Mouse (Mus musculus) lung, adult 18-20 months (tissue): ENCODE measurements around the gene Crygb.
A peak's percentile ranks its signal among the peaks of the same experiment; 100 is the strongest.
"Not testable (repeated sequence)": the region's sequence is repeated elsewhere in the genome, so short reads cannot be mapped to it uniquely, and the experiment has no call there.

Source experiments
- DNase-seq, 2 experiments: peaks; one replicate each; pipeline ENCODE4 v3.0.0; 2022; ENCODE audit warnings: mixed read lengths in 2 of 2

Crygb gene

DNA sequence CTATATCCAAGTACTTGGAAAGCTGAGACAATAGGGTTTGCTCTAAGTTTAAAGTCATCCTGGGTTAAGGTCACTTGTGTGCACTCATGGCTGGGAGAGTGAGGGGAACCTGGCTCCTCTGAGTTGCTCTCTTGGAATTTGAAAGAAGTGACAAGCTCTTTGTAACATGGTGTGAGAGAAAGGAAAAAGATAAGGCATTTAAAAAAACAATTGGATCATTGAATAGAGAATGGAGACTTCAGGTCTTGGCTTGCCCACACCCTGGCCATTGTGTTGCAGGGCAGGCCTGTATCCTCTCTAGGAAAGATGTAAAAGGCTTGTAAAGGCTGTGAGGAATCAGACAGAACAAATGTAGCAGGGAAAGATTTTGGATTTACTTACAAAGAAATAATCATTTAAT is 14.2 kb downstream of the Crygb start:
- no peak for DNase-seq

DNA sequence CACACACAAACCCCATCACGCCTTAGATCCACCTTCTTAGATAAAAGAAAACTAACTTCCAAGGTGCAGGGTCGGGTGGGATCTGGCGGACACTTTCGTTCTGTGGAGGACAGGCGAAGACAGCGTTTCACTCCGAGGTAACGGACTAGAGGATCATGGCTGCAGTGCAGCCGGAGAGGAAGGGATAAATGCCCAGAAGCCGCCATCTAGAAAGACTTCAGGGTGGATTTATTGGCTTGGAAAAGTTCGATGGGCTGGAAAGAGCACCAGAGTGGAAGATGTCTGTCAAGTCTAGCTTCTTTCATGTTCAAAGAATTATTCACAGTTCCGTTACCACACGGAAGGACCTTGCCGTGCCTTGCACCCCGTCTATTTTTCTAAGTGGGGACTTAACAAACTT is 17.9 kb downstream of the Crygb start:
- no peak for DNase-seq

DNA sequence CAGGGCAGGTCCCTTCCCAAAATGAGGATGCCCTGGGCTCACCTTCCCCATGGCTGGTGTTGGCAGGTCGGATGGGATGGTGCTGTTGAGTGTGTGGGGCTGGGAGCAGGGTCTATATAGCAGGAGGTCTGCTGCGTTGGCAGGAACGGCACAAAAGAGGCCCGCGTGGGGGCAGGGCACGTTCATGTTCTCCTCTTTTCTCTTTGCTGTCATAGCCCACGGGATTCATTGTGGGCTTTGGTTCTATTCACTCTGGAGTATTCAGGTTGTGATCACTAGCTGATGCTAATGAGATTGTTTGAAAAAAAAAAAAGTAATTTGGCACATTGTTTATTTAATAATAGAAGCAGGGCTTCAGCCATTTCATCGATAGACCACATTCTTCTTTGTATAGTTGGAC is 18.7 kb downstream of the Crygb start, which contains the start of gene Crygd:
TSS of gene Crygd (minus strand) at position 101 of the 400 bp plus-strand sequence.
- DNase-seq: no peak

DNA sequence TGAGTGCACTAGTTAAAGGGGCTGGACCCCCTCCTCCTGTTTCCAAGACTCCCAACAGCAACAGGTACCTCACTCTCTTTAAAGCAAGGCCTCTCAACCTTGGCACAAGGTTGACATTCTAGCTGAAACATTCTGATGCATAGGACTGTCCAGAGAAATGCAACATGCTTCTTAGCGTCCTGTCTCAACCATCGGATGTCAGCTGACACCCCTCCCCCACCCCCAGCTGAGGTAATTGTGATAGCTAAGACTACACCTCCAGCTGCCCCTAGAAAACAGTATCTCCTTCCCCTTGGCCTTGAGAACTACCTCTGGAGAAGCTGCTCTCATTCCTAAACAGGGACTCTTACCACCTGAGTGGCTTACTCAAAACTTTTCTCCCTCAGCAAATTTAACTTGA is 29.9 kb downstream of the Crygb start:
- DNase-seq: no peak

DNA sequence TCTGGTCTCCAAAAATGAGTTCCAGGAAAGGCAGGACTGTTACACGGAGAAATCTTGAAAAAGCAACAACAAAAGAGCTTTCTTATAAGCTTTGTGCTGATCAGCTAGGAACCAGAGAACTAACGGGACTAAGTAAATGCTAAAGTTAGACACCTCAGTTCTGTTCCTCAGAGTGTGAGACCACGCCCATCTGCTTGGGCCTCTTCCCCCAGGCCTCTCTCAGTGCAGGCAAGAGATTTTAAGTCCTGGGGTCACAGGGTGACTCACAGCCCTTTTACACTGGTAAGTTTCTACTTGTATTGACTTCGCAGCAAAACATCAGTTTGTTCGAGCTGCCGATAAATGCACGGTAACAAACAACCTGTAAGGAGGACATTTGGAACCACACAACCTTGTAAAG is 30.4 kb downstream of the Crygb start:
- DNase-seq: no peak

DNA sequence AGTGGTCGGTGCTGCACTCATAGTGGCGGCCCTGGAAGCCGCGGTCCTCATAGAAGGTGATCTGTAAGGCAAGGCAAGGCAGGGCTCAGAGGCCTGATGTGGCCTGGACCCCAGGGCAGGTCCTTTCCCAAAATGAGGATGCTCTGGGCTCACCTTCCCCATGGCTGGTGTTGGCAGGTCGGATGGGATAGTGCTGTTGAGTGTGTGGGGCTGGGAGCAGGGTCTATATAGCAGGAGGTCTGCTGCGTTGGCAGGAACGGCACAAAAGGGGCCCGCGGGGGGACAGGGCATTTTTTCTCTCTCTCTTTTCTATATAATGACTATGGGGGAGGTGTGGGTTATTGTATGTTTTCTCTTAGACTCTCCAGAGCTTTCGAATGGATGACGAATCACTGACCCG is 31.1 kb downstream of the Crygb start, which contains the start of gene Cryge:
TSS of gene Cryge (minus strand) at position 198 of the 400 bp plus-strand sequence.
- DNase-seq: not testable (repeated sequence)

DNA sequence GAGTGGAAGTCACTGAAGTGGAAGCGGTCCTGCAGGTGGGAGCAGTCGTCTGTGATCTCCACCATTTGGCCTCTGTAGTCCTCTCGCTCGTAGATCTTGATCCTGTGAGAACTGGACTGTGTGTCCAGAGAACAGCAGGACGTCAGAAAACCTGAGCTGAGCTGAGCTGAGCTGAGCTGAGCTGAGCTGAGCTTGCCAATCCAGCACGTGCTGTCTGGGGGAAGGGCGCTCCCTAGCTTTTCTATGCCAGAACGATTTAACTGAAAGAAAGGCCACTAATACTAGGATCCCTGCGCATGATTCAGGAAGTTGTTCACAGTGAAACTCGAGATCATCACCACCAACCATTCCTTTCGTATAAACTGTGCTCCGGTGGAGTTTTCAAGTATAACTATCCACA is 33.3 kb downstream of the Crygb start:
- peak in 1 of 2 experiments; percentile 7 for DNase-seq

DNA sequence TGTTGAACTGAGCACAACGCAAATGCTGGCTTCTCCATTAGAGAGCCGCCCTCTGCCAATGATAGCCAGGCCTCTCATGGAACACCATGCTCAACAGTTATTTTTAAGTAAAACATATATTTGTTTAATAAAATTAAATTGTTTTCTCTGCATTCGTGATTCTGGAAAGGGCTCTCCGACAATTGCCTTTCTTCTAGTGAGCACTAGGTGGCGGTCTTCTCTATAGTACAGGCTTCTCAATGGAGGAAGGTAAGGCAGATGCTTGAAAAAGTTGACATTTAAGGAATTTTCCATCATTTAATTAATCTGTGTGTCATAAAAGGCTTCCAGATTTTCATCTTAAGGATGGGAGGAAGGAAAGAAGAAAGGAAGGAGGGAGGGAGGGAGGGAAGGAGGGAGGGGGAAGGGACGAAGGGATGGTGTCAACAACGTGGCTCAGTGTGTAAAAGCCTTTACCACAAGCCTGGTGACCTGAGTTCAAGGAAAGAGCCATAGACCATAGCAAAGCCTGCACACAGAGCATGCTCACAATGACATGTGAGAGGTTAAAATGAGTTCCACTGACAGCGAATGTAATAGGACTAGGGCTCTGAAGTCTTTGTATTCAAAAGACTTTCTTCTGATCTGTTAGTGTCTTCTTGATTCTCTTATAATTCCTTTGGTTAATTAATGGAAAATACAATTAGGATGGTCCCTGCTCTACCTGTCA is 35.5 kb downstream of the Crygb start:
- DNase-seq: peak; percentile 6 to 16

DNA sequence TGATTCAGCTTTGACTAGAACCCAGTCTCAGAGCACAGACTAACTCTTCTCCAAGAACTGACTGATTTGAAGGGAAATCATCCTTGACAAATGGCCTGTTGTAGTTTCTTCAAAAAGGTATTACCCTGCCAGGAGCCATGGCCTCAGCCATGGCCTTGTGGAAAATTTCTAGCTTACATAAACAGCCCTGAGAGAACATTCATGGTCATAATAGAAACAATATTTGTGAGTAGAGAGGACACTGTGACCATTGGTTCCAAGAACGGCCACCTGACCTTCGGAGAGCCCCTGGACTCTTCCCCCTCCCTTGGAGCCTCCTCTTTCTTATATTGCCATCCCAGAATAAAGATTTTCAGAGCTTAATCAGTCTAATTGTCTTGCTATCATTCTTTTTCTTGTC is 38.7 kb downstream of the Crygb start:
- no peak for DNase-seq

DNA sequence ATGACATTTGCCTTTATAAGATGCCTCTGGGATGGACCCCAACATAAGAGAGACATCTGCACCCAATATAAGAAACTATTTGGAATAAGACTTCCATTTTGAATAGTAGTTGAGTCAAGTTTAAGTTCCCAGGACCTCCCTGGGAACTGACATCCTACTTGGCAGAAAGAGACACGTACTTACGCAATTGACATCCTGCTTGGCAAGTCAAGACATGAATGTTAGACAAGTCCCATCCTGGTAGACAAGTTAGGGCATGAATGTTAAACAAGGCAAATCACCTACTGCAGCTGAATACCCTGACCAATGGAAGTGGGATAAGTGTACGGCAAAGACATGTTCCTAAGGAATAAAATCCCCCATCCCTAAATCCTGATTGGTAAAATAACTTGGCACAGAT is 40.3 kb downstream of the Crygb start:
- DNase-seq: peak in 1 of 2 experiments; percentile 10

DNA sequence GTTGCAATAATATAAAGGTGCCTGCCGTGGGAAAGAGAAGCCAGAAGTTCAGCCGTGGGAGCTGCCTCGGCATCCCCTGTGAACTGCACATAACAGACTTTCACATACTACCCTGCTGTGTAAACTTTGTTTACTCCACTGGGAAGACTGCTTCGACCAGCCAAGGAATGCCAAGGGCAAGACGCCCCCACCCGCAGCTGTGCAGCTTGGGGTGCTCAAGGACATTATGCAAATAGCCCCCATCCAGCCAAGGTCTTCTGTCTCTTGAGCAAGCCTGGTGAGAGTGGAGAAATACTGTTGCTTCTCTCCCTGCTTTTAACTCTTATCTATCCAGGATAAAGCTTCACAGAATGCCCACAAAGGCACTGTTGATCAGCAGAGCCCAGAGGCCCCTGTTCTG is 41.3 kb downstream of the Crygb start:
- DNase-seq: peak in 1 of 2 experiments; percentile 15

DNA sequence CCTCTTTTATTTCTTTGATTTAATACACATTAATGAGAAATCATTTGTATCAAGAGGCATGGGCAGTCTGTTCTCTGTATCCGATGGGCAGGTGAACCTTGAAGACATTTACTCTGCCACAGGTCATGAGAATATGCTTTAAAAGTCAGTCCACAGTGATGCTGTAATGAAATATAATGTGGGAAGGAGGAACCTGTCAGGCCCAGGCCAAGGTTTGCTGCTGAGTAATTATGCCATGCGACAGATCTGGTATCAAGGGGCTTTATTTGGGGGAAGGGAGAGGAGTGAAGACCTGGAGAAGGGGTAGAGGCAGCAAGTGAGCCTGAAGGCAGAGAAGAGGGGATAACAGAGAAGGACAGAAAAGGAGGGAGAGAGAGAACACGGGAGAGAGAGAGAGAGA is 42.4 kb downstream of the Crygb start:
- DNase-seq: no peak

DNA sequence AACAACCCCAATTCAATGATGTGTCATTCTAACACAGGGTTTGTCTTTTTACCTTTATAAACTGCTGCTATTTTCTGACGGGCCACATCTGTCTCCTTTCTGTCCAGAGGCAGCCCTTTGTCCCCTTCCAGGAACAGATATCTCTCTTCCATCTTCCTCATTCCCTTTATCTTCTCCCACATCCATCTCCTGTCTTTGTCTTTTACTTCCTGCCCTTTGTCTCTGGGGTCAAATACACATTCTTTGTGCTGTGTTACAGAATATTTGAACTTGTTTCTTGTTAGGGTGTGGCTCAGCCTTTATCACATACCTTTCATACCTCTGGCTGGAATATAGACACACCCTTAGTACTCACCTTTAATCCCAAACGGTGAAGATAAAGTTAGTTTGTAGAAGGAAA is 44.5 kb downstream of the Crygb start:
- no peak for DNase-seq

DNA sequence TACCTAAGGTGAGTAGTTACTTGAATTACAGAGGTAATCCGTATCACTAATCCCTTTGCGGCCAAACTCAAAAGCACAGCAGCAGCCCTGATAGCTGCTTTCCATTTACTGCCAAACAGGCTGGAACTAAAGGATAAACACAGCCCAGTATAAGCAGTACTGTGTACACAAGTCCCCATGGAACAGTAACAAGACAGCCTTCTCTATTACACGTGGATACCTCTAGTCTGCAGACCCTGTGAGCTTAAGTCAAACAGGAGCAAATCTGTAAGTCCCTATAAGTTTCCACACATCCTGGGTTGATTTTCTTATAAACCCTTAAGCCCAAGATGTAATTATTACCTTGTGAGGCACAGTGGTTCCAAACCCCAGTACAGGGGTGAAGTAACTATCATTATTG is 46.6 kb downstream of the Crygb start:
- DNase-seq: no peak

DNA sequence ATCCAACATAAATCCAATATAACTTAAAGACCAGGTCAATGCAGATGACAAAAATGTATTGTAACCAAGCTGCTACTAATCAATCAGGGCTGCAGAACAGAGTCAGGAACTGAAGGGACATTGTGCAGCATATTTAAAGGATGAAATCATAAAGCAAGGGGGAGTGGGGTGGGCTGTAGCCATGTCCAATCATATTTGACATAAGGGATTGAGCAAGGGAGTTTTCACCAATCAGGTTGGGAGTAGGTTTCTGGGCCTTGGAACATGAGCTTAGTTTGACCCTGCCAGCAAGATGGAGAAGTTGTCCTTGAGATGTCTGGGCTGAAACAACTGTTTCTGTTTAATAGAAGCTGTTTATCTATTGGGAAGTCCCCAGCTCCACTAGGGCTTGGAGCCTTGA is 49.4 kb downstream of the Crygb start, which contains the start of gene Akr1cl:
TSS of gene Akr1cl (minus strand) at position 119 of the 400 bp plus-strand sequence.
- no peak for DNase-seq
